Mouse (Mus musculus): Measurements from ENCODE around the gene Grhpr. TPM values are rescaled to one million over a fixed set of nuclear protein-coding genes. Genes with fewer than 3 reads are reported as not detected.
"Not testable (repeated sequence)": the region's sequence is repeated elsewhere in the genome, so short reads cannot be mapped to it uniquely, and the experiment has no call there.

The Grhpr gene
- total RNA-seq (2015), result 11.8 and 12.0 TPM in 2 replicates
- total RNA-seq (2017), result 7.9 and 8.9 TPM in 2 replicates

DNA sequence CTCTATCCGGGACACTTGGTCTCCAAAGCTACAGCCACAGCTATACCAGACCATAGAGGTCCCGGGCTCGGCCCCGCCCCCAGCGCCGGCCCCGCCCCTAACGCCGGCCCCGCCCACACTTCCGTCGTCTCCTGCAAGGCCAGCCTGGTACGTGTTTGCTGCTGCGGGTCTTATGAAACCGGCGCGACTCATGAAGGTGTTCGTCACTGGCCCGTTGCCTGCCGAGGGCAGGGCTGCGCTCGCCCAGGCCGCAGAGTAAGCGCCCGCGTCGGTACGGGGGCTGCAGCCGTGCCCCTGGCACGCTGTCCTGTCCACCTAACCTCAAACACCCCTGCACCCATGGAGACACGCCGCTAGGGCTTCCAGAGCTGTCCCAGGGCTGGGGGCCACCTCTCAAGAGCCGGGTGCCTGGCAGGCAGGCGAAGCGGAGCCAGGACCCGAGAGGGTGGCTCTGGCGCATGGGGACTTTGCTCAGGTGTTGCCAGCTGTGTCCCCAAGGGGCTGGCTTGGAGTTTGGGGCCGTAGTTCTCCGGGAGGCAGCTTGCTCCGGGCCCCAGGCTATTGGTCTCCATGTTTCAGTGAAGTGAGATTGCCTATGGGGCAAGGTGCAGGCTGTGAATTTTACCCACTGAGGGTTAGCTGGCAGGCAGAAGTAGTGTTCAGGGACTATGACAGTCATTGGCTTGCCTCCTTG, at the start of gene Grhpr:
Grhpr (plus strand) TSS at position 116 of the 694 bp plus-strand sequence.
- peak; percentile 80 for ATAC-seq (replicated peaks; ENCODE audit: poor library complexity)

DNA sequence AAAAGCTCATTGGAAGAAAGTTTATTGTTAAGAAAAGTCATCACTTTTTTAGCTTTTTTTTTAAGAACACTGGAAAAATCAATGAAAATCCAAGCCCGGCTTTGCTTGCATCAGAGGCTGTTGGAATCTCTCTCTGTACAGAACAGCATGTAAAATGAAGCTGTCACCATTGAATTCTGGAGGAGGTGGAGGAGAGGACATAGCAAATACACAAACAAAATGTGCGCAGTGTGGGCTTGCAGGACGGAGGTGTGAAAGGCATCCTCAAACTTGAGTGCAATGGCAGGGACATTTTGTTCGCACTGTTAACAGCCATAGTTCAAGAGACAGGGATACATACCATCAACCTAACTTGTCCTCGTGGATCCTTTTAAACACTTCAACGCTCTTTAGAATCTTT, 49.5 kb upstream of the Grhpr start:
- ATAC-seq (replicated peaks; ENCODE audit: poor library complexity), result no peak

DNA sequence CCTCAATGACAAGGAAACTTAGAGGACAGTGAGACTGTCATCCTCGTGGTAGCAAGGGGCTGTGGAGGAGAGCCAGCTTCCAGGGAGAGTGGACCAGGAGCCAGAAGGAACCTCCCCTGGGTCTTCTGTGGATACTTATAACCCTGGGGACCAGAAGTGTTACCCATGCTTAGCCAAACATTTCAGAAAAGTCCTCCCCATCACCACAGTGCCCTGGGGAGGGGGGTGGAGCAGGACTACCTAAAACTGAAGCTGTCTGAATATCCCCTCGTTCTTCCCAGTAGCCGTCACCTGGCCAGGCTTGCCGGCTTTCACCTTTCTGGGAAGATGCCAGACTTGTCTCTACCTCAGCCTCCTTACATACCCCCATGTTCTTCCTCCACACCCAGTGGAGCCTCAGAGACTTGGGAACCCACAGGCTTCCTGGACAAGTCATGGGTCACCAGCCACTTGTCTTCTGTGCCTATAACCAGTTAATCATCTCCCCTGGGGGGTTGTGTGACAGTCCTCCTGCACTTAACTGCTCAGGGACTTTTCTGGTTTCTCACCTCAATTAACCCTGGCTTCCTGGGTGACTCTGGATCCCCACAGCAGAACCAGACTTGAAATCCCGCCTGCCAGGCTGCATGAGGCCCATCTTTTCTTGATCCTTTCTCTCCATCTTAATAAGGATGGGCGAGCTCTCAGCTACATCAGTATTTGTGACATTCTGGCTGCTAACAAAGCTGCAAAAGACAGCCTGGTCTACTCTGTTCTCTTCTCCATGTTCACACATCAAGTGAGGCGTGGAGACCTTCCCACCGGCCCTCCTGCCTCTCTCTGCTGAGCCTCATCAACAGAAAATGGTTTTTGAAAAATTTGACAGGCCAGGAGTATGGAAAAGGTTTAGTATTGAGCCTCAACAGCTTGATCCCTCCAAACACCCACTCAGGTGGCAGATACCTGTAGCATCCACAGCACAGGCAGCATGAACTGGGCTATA, 42.5 kb upstream of the Grhpr start:
- no peak for ATAC-seq (replicated peaks; ENCODE audit: poor library complexity)

DNA sequence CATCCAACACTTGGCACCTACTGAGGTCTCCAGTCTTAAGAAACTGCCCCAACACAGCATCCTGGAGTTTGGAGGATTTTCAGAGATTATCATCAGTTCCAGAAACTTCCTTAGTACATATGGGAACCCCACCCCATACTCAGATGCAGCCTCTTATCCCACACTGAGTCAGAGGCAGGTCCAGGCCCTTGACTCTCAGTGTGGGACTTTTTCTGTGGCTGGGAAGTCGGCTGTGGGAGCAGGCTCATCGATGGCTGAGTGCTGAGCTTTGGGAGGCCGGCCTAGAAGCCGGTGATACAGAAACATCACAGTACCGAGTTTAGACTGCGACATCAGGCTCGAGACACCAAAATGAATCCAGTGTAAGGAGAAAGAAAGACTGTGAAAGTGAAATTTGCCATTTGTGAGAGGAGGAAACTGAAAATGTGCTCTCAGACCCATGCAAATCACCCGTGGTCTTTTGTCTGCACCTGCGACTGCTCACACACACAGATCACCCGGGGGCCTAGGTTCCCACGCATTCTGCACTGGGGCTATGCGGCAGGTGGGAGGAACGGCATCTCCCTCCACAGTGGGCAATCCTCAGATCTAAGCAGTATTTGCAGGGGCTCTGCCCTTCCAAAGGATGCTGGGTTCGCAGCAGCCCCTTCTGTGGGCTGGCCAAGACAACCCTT, 41.5 kb upstream of the Grhpr start:
- ATAC-seq (replicated peaks; ENCODE audit: poor library complexity), result no peak

DNA sequence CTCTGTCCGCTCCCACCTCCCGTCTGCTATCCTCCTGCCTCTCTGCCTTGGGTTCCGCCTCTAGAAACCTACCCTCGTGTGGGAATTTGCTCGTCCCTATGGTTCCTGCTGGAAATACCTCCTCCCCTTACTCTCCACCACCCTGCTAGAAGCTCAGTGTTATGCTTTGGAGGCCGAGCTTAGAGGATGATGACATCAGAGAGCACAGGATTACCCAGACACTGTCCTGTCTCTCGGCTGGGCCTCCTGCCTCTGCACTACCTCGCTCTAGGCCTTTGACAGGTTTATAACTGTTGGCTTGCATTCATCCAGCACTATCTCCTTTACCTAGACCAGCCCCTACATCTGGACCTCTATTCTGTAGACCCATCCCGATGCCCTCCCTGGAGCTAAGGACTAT, 40.9 kb upstream of the Grhpr start:
- ATAC-seq (replicated peaks; ENCODE audit: poor library complexity), result no peak

DNA sequence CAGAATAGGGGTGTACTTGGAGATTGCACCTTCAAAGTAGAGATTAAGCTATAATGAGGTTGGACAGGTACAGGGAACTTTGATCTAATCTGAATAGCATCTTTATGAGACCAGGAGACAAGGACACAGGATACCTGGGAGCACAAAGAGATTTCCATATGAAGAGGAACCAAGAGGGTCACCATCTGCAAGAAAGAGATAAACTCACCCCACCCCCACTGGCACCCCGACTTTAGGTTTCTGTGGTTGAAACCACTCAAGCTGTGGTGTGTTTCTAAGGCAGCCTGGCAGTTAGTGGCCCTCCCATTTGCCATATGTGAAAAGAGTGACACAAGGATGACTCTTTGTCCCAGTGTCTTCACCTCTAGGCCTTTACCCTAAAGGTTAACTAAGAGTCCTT, 39.0 kb upstream of the Grhpr start:
- peak; percentile 84 for ATAC-seq (replicated peaks; ENCODE audit: poor library complexity)

DNA sequence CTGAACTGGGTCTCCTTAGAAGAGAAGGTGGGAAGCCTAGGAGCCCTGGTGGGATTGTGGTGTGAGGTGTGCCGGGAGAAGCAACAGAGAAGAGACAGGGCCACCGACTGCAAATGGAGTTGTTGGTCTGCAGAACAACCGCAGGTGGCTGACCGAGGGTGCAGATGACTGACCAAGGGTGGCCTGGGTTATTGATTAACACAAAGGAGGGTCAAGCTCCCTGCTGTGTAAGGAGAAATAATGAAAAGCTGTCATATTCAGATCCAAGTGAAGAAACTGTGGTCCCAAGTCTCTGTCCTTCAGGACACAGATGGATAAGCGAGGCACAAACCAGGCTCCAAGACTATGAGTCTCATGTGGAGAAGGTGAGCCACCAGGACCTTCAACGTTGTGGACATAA, 37.7 kb upstream of the Grhpr start:
- ATAC-seq (replicated peaks; ENCODE audit: poor library complexity), result no peak

DNA sequence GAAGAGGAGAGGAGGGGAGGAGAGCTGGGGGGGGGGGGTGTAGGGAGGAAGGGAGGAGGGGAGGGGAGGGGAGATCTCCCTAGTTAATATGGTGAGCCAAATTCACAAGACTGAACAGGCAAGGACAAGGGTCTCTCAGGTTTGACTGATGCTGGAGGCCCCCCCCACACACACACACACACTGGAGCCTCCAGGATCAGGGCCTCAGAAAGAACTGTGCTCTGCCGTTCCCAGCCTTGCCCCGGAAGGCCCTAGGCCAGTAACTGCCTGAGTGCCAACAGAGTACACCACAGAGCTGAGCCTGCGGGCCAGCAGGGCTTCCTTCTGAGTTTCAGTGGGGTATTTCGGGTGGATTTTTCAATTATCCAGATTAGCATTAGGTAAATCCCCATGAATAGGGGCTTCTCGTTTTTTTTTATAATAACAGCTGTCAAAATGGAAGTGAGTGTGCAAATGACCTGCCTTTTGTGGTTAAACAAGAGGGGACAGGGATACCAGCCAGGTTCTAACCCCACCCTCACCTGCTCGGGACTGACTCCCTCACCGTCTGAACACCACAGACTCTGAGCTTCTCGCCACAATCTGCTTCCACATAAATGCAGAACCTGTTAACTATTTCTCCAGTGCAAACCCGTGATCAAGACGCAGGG, 36.6 kb upstream of the Grhpr start:
- ATAC-seq (replicated peaks; ENCODE audit: poor library complexity), result no peak

DNA sequence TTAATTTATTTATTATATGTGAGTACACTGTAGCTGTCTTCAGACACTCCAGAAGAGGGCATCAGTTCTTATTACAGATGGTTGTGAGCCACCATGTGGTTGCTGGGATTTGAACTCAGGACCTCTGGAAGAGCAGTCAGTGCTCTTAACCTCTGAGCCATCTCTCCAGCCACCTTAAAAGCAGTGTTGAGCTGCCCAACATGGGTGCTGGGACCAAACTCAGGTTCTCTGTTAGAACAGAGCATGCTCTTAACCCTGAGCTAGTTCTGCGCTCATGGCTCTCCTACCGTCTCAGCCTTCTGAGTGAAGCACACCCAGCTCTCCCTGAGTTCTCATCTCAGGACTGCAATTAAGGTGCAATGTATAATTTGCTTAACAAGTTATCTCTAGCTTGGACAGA, 35.1 kb upstream of the Grhpr start:
- not testable (repeated sequence) for ATAC-seq (replicated peaks; ENCODE audit: poor library complexity)

DNA sequence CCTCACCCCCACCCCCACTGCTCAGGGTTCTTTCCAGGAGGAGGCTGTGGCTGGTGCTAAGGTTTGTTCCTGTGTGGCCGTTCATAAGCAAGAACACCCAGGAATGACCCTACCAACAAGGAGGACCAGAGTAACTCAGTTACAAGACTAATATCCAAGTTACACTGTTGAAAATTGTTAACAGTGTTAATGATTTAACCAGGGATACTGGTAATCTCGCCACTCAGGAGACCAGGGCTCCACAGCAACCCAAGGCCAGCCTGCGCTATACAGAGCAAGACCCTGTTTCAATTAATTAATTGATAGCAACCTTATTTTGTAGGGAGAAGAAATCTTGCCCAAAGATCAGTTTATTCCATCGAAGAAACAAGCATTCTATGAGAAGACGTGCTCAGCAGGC, 33.7 kb upstream of the Grhpr start:
- no peak for ATAC-seq (replicated peaks; ENCODE audit: poor library complexity)

DNA sequence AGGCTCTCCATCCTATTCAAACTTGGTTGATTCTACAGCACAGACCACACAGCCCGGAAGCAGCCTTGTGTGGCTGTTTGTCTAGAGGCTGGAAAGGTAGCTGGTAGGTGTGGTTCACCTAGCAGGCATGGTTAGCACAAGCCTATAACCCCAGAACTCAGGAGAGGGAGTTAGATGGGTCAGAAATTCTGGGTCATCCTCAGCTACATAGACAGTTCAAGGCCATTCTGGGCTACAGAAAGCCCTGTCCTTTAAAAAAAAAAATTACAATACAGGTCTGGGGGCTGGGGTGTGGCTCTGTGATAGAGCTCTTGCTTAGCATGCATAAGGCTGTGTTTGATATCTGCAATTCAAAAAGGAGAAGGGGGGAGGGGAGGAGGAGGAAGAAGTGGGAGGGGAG, 32.9 kb upstream of the Grhpr start:
- no peak for ATAC-seq (replicated peaks; ENCODE audit: poor library complexity)

DNA sequence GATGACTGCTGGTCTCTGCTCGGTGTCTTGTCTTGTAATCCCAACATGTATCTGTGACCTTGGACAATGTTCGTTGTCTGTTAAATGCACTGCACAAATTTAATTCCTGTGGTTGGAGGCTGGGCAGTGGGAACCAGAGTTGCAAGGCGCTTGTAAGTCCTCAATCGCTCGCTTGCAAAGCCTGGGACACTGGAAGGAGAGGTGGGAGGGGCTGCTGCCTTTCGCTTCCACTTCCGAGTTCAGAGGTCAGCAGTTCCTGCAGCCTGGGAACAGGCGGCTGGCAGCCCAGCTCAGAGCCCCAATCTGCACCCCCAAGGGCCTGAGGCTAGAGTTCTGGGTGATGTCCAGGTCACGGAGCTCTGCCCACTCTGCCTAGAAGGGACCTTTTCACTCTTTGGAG, 28.2 kb upstream of the Grhpr start:
- no peak for ATAC-seq (replicated peaks; ENCODE audit: poor library complexity)

DNA sequence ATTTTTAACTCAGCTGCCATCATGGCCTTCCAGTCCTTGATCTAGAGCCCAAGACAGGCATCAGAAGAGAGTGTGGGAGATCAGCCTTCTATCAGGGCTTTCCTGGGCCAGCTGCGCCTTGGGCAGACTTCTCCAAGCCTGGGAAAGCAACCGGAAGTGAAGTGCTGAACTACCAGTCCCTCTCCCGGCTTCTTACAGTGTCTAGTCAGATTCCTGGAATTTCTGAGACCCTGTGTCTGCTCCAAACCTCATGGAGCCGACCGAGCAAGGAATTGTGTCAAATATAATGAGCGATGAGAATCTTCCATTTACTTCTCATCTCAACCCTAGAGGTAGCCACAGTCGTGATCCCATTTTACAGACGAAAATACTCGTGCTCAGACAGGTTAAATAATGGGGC, 22.4 kb upstream of the Grhpr start:
- ATAC-seq (replicated peaks; ENCODE audit: poor library complexity), result no peak

DNA sequence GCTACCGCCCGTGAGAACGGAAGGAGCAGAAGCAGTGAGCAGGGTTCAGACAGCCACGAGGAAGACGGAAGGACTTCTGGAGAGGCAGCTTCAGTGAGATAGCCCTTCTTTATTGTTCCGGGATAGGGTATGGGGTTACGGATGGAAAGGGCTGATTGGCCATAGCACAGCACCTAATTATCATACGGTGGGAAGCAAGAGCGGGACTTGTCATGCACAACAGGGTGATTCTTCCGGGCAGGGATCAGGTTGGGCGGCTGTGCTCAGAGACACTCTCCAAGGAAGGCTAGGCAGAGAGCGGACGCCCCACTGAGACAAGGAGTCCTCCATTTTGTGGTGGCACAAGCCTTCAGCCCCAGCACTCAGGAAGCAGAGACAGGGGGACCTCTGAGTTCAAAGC, 22.0 kb upstream of the Grhpr start:
- ATAC-seq (replicated peaks; ENCODE audit: poor library complexity), result no peak

DNA sequence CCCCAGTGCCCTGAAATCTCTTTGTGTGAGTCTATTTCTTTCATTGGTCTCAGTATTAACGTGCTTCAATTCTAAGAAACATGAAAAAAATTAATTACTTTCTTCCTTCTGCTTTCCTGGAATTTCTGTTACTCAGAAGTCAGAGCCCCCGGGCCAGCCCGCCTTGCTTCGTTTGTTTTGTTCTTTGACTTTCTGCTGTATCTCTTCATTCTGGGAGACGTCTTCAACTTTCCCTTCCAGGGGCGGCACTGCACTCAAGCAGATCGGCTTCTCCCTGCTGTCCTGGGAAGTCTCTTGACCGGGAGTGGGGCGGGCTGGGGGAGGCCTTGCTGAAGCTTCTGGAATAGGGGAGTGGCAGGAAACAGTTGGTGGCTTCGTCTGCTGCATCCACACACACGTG, 18.0 kb upstream of the Grhpr start:
- ATAC-seq (replicated peaks; ENCODE audit: poor library complexity), result no peak

DNA sequence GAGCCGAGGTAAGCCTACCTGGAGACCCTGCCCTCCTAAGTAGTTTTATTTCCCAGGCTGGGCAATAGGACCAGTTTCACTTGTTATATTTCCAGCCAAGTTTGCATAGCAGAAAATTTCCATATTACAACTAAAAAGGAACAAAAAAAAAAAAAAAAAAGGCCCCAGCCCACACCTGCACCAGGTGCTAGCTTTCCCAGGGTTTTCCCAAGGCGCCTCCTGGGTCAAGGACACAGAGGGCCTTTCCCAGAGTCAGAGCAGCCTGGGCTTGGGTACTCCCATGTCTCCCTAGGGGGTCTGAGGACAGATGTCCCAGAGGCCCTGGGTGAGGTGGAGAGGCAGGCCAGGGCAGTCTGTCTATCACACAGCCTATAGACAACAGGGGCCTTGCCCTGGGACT, 16.0 kb upstream of the Grhpr start:
- no peak for ATAC-seq (replicated peaks; ENCODE audit: poor library complexity)

DNA sequence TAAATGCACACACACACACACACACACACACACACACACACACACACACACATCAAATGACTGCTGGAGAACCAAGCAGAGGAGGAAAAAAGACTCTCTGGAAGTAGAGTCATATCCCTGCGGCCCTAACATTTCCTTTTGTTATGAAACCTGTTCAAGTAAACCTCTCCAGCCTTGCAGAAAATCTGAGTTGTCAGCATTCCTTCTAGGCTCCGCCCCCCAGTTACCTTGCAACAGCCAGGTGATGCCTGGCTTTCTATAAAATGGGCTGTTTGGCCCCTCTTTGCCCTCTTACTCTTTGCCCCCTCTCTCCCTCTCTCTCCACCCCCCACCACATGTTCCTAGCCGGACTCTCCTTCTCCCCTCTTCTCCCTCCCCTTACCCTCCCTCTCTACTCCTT, 15.5 kb upstream of the Grhpr start:
- ATAC-seq (replicated peaks; ENCODE audit: poor library complexity), result no peak

DNA sequence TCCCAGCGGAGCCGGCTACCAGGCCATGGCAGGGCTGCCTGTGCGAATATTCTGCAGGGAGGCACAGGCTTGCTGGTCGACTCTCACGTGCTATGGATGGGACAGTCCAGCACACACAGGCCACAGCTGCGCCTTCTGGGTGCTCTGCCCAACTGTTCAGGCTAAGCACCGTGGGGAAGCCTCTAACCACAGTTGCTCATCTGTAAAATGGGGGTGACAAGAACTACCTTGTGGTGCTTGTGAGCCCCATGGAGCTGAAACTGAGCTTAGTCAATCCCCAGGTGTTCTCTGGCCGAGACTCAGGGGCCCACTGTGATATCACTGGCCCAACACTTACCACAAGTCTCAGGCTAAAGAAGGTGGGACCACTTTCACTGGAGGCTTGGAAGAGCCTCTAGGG, 13.8 kb upstream of the Grhpr start:
- no peak for ATAC-seq (replicated peaks; ENCODE audit: poor library complexity)

DNA sequence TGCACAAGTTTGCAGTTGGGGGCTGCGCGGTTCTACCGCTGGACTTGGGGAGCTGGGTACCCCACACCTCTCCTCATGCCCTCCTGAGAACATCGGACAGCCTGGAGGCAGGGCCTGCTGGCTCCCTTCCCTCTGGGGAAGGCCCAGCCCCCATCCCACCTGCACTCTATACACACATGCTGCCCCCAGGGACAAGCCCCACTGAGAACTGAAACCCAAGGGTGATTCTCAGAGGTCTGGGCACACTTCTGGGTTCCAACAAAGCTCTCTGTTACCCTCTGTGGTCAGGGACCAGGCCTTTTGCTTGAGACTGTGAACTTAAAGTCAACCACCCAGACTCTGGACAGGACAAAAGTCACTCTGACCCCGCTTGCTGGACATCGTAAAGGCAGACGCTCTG, 11.1 kb upstream of the Grhpr start:
- ATAC-seq (replicated peaks; ENCODE audit: poor library complexity), result no peak

DNA sequence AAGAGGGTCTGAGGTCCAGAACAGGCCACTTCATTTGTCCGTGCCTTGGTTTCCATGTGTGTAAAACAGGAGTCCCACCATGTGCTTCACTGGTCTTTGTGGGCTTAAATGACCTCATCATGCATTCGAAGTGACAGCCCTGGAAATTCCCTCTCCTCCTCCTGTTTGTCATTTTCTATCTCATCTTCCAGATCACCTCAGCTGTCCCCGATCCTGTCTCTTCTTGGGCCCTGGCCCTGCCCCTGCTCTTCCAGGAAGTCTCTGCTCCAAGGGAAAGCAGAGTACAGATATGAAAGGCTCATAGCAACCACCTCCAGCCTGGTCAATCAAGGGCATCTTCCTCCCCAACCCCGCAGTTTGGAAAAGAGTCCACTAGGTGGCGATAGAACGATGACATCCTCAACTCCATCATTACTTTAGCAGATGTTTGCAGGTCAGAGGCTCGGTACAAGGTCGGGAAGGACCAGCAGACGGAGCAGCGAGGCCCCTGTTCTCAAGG, 10.5 kb upstream of the Grhpr start:
- peak; percentile 52 for ATAC-seq (replicated peaks; ENCODE audit: poor library complexity)

DNA sequence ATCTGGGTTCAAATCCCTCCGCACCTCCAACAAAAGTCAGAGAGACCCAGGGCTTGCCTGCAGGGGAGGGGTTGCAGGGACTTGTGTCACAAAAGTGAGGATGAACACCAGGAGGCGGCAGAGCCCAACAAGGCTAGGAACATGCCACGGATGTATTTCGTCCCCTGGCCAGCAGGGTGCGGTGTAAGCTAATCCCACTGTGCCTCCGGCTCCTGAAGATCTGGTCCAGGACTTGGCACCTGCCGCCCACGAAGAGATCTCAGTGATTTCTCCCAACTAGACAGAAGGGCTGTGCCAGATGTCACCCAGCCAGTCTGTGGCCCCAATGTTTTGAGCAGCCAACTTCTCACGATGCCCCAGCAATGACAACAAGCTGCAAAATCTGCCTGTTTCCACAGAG, 7.7 kb upstream of the Grhpr start:
- ATAC-seq (replicated peaks; ENCODE audit: poor library complexity), result peak; percentile 95
